Mouse (Mus musculus) ovary, postnatal 10 days (tissue): ENCODE results near the gene Tmprss12.
"Not testable (repeated sequence)": the region's sequence is repeated elsewhere in the genome, so short reads cannot be mapped to it uniquely, and the experiment has no call there.

Source experiments
- DNase-seq: peaks from one replicate; pipeline ENCODE4 v3.0.0; 2022; ENCODE audit warnings: low spot score

Gene Tmprss12

DNA sequence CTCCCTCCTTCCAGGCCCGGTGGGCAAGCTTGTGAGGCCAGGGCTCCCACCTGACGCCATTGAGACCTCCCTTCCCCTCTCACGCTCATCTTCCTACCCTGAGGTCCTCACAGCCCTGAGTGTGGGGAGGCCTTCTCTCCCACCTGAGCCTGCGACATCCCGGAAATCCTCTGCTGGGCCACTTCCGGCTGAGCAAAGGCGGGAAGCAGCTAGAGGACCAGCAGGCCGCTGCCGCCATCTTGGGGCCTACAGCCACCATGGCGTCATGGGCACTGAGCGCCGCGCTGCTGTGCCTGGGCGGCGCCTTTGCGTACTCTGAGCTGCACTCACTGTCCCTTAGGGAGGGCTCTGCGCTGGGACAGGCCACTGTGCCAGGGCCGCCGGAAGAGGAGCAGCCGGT lies at the start of gene Tmprss12:
Gene Tmprss12, plus strand, starts transcription at position 212 of the 400 bp plus-strand sequence.
- DNase-seq = no peak

DNA sequence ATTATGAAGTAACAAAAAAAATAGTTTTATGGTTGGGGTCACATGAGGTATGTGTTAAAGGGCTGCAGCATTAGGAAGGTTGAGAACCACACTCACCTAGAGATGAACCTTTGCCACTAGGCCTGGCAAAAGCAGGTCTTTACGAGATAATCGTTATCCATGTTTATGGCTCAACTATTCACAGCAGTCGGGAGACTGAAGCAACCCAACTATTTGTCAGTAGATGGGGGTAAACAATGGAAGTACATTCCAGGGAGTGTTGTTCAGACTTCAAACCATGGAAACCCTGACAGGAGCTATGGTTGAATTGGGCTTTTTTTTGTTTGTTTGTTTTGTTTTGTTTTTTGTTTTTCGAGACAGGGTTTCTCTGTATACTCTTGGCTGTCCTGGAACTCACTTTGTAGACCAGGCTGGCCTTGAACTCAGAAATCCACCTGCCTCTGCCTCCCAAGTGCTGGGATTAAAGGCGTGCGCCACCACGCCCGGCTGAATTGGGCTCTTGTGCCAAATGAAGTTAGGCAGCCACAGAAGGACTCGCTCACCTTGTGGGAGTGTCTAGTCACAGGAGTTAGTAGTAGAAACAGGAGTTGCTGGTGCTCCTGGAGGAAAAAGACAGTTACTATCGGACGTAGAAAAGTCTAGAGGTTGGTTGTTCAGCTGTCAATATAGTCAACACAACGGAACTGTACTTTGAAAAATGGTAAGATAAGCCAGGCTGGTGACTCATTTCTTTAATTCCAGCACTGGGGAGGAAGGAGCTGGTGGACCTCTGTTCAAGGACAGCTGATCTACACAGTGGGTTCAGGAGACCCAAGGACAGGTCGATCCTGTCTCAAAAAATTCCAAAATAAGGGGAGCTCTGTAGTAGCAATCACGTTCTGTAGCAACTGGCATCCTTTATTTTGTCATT lies 48.8 kb upstream of the Tmprss12 start:
- no peak for DNase-seq

DNA sequence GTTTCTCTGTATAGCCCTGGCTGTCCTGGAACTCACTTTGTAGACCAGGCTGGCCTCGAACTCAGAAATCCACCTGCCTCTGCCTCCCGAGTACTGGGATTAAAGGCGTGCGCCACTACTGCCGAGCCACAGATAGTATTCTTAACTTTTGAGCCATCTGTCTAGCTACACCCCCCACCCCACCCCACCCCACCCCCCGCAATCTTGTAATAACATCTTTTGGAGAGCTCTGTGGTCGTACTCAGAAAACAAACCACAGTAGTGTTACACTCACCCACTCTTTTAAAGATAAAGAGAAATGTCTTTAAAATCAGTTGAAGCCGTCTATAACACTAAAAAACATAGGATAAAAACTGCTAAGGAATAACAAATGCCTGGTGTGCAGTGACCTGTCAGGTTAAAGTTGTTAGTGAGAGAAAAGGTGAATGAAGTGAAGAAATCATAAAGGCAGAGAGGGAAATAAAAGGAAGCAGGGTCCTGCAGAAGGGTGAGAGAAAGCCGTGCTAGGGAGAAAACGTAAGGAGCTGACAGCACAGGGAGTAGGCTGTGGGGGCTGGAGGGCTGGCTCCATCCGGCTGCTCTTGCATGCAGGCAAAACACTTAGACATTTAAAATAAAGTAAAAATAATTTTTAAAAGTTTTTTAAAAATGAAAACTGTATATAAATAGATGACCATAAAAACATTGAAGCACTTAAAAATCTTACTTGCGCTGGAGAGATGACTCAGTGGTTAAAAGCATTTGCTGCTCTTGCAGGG lies 45.2 kb upstream of the Tmprss12 start:
- DNase-seq = no peak

DNA sequence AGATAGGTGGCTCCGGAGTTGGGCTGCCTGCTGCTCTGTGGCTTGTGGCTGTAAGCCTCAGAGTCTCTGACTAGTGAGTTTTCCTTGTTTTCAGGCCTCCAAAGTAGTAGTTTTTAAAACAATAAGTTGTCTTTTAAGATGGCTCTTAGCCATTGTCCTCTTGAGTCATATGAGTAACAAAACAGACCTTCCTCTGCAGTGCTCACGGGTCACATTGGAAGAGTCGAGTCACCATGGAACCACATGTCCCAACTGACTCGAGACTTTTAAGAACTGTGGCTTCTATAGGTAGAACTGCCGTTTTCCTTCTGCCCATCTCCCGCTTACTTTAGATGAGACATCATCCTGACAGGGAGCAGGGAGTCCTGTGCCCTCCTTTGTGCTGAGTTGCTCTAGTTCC lies 43.7 kb upstream of the Tmprss12 start:
- DNase-seq = no peak

DNA sequence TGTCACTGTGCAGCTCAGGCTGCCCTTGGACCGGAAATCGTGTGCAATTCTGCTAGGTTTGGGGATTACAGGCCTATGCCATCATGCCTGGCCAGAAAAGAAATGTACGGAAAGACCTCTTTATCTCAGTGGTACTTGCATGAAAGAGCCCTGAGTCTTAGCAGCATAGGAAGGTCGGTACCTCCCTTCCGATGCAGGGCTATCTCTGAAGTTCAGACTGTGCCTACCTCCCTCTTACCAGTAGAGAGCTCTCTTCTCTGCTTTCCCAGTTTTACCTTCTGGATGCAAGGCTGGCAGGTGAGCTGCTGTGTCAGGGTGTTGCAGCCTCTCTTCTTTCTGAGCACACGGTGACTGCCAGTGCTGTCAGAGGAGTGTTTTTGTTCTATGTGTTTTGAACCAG lies 38.9 kb upstream of the Tmprss12 start:
- DNase-seq = no peak

DNA sequence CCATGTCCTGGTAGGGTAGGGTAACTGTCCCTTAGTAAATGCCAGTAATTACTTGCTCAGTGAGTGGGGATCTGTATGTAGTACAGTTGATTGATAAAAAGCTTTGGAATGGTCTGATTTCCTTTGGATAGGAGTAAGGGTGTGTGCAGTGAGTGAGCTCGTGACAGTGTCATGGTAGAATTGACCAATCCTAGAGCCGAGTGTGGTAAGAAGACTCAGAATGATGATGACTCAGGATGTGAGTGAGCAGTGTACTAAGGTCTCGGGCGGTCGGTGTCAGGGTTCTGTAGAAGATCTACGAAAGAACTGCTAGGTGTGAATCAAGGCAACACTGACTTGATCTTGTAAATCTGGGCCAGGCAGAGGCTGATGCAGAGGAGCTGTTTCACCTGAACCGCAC lies 34.7 kb upstream of the Tmprss12 start:
- DNase-seq = no peak

DNA sequence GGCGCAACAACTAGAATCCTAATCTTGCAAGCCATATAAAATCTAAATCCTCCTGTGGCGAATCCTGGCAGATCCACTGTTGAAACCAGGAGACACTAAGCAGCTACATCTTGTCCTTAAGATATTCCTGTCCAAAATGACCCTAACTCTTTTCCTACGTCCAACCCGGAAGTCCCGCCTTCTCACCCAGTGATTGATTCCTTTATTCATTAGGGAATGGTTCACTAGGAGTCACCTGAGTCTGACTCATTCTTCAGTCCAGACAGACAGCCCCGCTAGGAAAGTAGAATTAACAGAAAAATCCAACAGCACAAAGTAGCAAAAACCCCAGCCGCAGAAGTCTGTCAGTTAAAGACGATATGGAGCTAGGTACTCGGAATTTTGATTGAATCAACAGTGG lies 33.3 kb upstream of the Tmprss12 start:
- no peak for DNase-seq

DNA sequence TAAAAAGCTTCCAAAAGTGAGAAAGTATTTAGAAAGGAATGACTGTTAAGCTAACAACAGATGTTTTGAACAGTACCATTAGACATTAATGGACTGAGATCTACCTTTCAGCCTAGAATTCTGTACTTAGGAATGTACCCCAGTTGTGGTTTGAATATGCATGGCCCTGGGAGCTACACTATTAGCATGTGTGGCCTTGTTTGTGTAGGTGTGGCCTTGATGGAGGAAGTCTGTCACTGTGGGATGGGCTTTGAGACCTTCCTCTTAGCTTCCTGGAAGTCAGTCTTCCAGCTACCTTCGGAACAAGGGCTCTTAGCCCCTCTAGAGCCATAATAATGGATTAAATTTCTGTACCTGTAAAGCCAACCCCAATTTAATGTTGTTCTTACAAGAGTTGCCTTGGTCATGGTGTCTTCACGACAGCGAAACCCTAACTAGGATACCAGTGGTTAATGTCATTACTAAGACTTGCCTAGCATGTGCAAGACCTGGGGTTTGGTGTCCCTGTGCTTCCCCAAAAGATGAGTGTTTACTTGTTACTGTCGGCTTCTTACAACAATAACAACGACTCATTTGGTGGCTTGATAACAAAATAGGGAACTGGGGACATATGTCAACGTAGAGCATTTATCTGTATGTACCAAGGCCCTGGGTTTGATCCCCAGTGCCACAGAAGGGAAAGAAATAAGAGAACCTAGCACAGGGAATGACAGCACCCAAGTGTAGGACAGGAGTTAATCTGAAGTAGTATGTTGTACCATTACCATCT lies 31.8 kb upstream of the Tmprss12 start:
- DNase-seq = no peak

DNA sequence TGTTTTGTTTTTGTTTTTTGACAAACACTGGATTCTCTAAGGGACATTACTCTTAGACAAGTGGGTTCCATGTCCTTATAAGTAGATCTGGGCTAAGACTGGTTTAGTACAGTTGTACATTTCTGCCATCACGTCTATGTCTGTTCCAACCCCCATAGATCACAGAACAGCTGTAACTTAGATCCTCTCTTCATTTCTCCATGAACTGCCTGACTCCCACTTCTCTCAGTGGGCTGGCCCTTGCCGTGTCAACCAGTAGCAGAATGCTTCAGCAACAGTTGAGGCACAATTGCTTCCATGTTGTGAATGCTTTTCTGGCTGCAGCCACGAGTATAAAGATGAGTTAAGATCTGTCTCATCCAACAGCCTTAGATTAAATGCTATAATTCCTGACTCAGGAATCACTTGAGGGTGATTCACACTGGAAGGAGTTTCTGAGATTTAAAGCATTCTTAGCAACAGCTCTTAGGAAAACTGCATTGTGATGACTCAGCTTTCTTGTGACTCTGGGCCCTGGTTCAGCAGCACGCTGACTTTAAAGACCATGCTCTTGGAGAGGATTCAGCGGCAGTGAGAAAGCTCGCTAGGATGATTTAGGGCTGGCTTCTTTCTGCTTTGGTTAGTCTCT lies 29.4 kb upstream of the Tmprss12 start:
- DNase-seq = no peak

DNA sequence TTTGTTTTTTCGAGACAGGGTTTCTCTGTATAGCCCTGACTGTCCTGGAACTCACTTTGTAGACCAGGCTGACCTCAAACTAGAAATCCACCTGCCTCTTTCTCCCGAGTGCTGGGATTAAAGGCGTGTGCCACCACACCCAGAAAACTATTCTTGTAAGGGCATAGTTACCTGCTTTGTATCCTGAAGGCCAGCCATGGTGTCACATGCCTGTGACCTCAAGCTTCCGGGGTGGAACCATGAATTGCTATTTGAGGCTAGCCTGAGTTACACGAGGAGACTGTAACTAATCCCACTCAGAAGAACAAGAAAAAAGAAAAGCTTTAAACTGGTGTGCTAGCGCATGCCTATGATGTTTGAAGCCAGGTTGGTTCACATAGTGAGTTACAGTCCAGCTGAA lies 24.3 kb upstream of the Tmprss12 start:
- DNase-seq = no peak

DNA sequence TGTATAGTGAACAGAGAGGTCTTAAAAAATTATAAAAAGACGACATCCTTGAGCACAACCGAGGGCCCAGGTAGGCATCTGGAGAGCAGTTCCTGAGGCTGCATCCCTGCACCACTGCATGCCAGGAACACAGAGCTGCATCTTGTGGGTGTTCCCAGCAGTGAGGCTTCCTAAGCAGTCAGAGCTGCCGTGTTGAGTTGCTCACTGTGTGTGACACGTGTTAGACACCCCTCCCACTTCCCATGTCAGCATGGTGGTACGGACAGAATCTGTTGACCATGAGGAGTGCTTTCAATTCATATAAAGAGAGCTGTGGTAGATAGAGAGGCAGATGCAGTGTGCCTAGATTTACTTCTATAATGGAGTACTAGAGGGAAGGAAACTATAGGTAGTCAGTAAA lies 23.3 kb upstream of the Tmprss12 start:
- no peak for DNase-seq

DNA sequence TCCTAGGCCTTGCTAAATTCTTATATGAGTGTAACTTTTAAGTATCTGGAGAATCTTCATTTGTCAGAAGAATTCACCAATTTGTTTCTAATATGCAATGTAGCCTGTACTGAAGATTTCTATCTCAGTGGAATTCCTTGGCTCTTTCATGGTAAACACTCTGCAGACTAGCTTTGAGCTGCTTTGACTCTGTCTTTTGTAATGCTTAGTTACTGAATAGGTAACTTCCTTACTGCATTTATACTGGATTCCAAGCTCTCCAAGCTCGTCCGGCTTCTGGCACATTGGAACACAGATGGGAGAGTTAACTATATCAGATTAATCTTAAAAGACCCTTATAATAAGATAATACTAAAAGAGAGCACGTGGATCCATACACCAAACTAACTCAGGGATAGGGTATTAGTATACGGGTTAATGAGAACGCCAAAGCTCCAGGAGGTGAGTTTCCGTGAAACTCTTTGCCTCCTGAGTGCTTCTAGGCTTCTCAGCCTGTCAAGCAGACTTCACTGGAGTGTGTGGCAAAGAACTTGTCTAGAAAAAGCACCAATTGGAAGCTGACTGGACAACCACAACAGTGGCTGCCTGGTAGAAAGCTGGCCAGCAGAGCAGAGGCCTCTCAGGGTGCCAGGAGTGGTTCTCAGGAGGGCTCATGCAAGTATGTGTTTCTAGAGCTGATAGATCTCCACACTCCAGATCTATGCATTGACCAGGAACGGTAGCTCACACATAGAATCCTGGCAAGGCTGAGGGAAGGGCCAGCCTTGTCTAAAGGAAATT lies 21.8 kb upstream of the Tmprss12 start:
- no peak for DNase-seq

DNA sequence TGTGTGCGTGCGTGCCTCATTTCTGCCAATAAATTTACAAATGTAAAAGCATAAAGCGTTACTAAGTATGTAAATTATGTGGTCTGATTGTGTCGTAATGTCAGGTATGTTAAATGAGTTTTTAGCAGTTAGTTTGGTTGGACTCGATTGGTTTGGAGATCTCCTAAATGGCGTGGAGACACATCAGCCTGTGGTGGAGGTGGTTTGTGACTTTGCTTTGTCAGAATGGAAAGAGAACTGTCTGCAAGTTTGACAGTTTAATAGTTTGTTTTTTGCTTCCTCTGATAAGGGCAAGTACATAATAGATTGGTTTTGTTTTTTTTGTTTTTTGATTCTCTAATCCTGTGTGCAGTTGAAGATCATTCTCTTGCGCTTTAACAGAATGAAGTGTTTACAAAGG lies 20.3 kb upstream of the Tmprss12 start:
- DNase-seq = not testable (repeated sequence)

DNA sequence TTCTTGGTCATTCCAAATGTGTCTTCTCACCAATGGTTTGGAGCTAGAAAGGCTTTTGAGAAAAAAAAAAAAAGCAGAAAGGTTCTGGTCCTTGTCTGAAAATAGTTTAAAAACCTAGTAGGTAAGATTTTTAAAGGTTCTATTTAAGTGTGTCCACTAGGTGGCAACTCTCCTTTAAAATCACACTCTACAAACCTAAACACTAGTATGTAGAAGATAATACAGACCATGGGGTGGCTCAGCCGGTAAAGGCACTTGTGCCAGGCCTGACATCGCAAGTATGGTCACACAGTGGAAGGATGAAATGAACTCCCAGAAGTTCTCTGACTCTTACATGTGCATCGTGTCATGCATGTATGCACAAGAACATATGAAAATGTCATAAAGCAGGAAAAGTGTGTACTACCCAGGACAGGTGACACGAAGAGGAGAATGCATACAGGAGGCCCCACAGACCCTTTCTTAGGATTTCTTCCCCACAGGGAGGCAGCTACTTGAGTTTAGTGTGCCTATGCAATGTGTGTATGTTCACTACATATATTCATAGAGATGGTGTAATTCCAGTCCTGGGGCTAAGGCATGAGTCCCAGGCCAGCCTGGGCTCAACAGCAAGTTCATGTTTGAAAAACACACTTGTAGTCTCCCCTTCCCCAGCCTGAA lies 17.3 kb upstream of the Tmprss12 start:
- no peak for DNase-seq

DNA sequence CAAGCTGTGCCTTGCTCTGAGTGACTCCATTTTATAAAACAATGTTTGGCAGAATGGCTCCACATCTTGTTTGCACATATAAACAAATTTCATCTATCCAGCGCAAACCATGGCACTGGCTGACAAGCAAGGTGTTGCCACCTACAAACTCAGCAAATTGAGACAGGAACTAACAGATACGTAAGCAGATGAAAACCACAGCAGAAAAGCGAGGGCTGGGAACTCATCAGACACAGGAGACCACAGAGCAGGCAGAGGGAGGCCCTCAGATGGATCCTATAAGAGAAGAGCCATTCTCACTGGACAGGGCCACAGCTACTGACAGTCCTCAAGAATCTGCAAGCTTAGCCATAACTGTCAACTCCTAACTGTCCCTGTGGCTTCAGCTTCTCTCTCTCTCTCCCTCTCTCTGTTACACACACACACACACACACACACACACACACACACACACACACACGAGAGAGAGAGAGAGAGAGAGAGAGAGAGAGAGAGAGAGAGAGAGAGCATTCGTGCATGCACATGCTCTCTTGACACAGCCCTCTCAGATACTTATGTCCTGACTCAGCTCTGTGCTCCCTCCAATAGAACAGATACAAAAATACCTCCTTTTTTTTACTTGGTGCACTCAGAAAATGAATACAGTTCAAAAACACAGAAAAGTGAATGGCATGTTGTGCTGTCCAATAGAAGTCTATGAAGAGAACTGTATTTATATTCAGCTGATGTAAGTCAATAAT lies 14.9 kb upstream of the Tmprss12 start:
- DNase-seq = no peak

DNA sequence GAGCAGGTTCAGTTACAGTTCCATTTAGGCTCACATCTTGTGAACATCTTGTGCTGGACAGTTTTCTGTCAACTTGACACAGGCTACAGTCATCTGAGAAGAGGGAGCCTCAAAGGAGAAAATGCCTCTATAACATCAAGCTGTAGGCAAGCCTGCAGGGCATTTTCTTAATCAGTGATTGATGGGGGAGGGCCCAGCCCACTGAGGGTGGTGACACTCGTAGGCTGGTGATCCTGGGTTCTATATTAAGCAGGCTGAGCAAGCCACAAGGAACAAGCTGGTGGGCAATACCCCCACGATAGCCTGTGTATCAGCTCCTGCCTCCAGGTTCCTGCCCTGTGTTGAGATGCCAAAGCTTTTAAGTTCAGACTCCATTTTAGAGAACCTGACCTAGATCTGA lies 11.7 kb upstream of the Tmprss12 start:
- no peak for DNase-seq

DNA sequence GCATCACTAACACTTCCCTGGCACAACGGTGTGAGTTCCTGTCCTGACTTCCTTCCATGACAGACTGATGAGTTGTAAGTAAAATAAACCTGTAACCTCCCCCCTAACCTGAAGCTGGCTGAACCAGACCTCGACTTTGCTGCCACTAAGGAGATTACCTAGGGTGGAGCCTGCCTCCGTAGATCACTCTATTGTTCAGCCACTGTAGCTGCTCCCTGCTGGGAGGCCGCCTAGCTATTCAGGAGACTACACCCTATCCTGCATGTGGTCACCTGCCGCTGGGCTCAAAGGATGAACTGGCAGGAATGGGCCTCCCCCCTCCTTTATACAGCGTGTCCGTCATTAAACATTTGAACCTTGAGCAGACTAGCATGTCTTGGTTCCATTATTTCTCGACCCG lies 10.9 kb upstream of the Tmprss12 start:
- no peak for DNase-seq

DNA sequence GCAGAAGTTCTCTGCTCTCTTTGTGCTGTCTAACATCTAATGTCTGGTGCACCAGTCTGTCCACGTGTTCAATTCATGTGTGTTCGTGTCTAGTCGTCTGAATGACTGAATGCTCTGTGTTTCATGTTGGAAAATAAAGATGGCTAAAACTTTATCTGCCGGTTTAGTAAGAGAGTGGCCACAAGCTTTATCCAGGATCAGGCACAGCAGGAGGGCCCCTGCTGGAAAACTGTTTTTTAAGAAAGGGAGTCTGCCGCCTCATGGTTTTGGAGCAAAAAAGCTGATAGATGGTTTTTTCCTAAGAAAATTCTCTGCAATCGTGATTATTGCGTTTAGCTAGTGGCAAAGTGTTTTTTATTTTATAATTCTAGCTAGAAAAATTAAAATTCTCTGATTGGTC lies 10.0 kb upstream of the Tmprss12 start:
- not testable (repeated sequence) for DNase-seq

DNA sequence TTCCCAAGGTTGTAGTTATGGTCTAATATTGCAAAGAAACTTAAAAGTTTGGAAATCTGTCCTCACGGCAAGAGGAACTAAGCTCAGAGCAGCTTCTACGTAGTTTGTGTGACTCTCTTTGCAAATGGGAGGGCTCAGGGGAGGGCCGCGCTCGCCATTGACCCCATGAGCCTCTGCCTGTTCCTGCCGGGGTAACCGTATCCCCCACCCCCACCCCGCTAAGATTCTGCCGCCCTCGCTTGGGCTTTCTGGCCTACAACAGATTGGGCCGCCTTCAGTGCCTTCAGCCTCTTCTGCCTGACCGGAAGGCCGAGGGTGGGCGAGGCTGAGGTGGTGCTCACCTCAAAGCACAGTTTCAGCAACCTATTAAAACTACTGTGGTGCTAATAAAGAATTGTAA lies 9.2 kb upstream of the Tmprss12 start:
- no peak for DNase-seq

DNA sequence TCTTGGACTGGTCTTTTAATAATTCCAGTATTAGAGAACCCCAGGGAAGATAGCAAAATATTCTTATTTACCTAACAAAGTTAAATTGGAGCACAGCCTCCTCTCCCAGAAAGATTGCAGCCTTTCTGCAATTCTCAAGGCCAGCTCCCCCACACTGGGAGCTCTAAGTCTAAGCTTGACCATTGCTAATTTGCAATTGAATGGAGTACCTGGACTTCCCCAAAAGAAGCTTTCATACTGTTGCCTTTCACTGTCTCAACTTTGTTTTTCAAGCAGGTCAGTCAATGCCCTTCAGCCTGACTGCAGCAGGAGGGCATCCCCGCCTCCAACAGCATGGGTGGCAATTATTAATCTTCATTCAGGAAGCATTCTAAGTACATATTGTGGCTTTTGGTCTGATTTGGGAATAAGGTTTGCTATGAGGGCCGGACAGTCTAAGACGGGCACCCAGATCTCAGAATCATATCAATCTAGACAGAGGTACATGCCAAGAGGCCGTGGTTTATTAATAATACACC lies 6.8 kb upstream of the Tmprss12 start:
- DNase-seq = not testable (repeated sequence)
